Mouse (Mus musculus) embryonic fibroblast, embryonic 13.5 days (primary cell): ENCODE results near the gene Lrba.

Source experiments
- CTCF ChIP-seq: IDR thresholded peaks from 2 replicates; pipeline ENCODE4 v1.5.1; 2011; ENCODE audit warnings: mild to moderate bottlenecking, control low read depth, low read length, moderate library complexity, borderline replicate concordance; ENCODE audit not compliant: insufficient read depth
- POLR2A ChIP-seq: IDR thresholded peaks from 2 replicates; pipeline ENCODE4 v1.6.1; 2011; ENCODE audit warnings: low read depth, mild to moderate bottlenecking, control low read depth, low read length, moderate library complexity

GRCm38 (mm10) chr3:86784930-86785329 lies 560.5 kb downstream of the Lrba start:
- no peak for TF ChIP-seq CTCF
- no peak for TF ChIP-seq POLR2A
